Mouse (Mus musculus) megakaryocyte-erythroid progenitor cell, adult 5-6 weeks (primary cell): ENCODE measurements around the gene Traf3ip1. TPM values are rescaled to one million over a fixed set of nuclear protein-coding genes. Genes with fewer than 3 reads are reported as not detected.
A peak's percentile ranks its signal among the peaks of the same experiment; 100 is the strongest.

ENCODE experiments used
- ATAC-seq: replicated peaks from 2 replicates; pipeline ENCODE4 v1.8.0; 2016; ENCODE audit warnings: mild to moderate bottlenecking, inconsistent platforms; ENCODE audit not compliant: severe bottlenecking, poor library complexity, low FRiP score, low TSS enrichment
- total RNA-seq, 2 experiments: library from RNA; stranded (forward) in 1 of 2; stranded (reverse) in 1 of 2; fragments of 200-1000, 215-1000 nt in 1 of 2; fragments of >200 nt in 1 of 2; fragmentation: Nextera tagmentation in 1 of 2; gene quantifications; 2 replicates each; pipeline ENCODE4 v1.2.3; 2014 to 2017

Traf3ip1 gene
- 7.0 and 12.1 TPM in 2 replicates for total RNA-seq (2014; fragmentation: Nextera tagmentation)
- total RNA-seq (2017): 7.1 and 10.1 TPM in 2 replicates

GRCm38 (mm10) chr1:91494457-91495140 lies at the start of gene Traf3ip1:
Gene Traf3ip1, plus strand, starts transcription at chr1:91494647.
- ATAC-seq: peak; percentile 97

- ATAC-seq: no peak
These were observed 49.3 kb upstream of the Traf3ip1 start for GRCm38 (mm10) chr1:91444841-91445830.

- ATAC-seq: no peak
These were observed 48.4 kb upstream of the Traf3ip1 start for GRCm38 (mm10) chr1:91446060-91446459.

GRCm38 (mm10) chr1:91446511-91446910 lies 47.9 kb upstream of the Traf3ip1 start:
- no peak for ATAC-seq

- ATAC-seq: no peak
These were observed 45.8 kb upstream of the Traf3ip1 start for GRCm38 (mm10) chr1:91448688-91449087.

- ATAC-seq: no peak
These were observed 43.6 kb upstream of the Traf3ip1 start for GRCm38 (mm10) chr1:91450851-91451250.

DNA sequence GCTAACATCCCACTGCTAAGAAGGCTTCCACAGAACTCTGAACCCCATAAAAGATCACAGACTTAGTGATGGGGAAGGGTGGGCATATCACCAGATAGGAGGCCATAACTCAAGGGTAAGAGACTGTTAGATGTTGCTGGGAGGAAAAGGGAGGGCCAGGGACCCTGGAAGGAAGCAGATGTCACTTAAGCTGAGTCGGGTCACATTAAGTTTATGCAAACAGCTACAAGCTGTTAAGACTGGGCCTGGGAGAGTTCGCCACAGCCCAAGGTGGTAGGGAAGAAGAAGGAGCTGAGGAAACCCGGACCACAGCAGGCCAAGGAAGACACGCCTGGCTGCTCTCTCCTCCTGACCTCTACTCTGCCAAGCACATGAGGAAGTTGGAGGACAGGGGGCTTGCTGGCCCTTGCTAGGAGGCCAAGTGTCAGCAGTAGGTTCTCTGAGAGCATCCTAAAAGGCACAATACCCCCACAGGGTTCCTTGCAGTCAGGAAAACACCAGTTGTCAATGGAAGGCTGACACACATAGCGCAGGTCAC lies 42.8 kb upstream of the Traf3ip1 start:
- no peak for ATAC-seq

GRCm38 (mm10) chr1:91453932-91454331 lies 40.5 kb upstream of the Traf3ip1 start:
- peak; percentile 59 for ATAC-seq

DNA sequence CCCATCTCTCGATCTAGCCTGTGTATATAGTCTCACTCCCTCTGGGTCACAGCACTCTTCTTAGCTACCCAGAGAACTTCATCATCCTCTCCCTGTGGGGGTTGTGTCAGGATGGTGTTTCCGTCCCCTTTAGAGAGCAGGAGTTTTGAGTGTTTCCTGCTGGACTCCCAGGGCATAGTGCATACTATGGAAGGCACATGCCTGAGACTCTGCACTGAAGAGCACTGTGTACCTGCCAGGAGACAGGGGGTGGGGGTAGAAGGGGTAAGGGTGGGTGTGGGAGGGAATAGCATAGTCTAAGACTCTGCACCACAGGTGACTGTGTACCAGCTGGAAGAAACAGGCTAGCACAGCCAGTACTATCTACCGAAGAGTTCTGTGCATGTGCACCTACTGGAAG lies 40.1 kb upstream of the Traf3ip1 start:
- ATAC-seq: no peak

- no peak for ATAC-seq
These were observed 39.5 kb upstream of the Traf3ip1 start for GRCm38 (mm10) chr1:91454927-91455326.

DNA sequence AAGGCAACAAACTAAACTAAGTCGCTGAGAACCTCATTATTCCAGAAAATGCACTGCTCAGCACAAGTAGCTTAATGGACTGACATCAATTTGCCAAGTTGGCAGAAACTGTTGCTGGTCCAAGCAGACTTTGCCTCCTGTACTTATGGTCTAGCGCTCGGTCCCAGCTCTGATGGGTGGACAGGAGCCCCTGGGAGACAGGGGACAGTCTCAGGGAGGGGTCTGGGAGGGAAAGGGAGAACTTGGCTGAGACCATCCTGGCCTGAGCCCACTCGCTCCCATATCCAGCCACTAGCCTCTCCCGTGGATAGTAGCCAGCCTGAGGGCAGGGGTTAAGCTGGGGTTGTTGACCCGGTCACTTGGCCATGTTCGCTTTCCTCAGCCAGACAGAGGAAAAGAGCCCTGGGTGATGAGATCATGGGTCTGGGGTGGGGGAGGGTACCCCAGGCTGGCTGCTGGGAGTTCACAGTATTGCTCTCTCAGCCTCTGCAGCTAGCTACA lies 38.7 kb upstream of the Traf3ip1 start:
- ATAC-seq: no peak

- ATAC-seq: no peak
These were observed 38.1 kb upstream of the Traf3ip1 start for GRCm38 (mm10) chr1:91456301-91456801.

- no peak for ATAC-seq
These were observed 37.3 kb upstream of the Traf3ip1 start for GRCm38 (mm10) chr1:91457116-91457515.

GRCm38 (mm10) chr1:91457698-91458097 lies 36.7 kb upstream of the Traf3ip1 start:
- no peak for ATAC-seq

DNA sequence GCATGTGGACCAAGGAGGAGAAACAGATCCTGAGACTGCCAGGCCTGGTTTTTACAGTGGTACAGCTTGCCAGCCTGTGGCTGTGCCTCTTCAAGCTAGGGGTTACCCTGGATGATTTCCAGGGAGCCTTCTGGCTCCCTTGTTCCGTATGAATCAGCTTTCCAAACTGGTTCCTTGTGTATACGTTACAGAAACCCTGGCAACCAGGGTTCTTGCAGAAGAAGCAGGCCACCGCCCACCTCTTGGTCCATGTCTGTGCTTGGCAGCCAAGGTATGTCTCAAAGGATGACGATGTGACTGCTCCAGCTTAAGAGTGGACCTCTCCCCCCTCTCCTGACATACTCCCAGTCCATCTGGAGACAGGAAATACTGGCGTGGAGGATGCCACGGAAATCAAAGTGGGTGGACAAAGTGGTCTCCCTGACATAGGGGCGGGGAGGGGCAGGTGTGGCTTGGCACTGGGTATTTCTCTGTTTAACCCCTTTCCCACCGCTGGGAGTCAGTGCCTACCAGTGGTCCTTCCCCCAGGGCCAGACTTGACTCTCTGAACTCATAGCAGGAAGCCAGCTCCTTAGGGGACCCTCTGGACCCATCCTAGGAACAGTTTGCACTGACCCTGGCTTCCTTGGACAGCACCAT lies 36.1 kb upstream of the Traf3ip1 start:
- ATAC-seq: no peak

DNA sequence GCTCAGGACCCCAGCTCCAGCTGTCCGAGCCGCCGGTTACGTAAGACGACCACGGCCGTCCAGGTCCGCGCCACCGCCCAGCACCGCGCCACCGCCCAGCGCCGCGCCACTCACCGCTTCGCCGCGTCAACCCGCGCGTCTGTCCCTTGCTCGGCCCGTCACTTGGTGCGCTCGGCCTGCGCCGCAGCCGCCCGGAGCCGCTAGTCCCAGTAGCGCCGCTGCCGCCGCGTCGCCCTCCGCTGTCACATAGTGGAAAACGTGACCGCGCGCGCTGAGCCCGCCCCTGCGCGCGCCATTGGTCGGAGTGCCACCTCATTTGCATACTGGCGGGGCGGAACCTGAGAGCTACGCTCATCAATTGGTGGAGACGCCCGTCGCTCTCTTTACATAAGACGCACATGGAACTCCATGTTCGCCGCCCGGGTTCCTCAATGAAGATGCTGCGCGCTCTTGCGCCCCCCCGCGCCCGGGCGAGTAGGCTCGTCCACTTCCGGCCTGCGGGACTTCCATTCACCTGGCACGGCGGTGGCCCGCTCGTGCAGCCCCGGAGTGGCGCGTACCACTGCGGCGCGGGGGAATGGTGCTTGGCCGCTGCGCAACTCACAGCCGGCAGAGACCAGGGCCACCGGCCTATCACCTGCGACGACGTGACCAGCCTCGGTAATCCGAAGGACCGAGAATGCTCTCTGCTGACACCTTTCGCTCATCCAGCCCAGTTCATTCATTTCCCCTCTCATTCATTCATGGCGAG lies 35.2 kb upstream of the Traf3ip1 start, which contains the start of gene Per2:
Gene Per2, minus strand, starts transcription at position 266 of the 751 bp plus-strand sequence.
- peak; percentile 92 for ATAC-seq

DNA sequence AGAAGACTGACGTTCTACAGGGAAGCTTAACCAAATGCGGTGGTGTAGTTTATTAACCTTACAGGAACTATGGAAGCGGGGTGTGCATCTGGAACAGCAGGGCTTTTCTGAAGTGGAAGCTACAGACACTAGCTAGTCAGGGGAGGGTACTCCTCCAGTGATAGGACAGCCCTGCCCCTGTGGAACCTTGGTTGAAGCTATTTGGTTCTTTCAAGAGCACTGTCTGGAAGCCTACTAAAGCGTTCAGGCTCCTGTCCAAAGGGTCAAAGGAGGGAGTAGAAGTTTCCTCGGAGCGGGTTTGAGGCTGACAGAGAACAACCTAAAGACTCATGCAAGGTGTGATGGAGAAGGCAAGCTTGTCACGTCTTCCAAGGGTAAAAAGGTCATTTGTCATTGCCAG lies 34.4 kb upstream of the Traf3ip1 start:
- no peak for ATAC-seq

GRCm38 (mm10) chr1:91460564-91460963 lies 33.9 kb upstream of the Traf3ip1 start:
- ATAC-seq: no peak
